Mouse (Mus musculus) right cerebral cortex, postnatal 36 days (tissue): ENCODE measurements around the gene Fbxo34.
A peak's percentile ranks its signal among the peaks of the same experiment; 100 is the strongest.
"Not testable (repeated sequence)": the region's sequence is repeated elsewhere in the genome, so short reads cannot be mapped to it uniquely, and the experiment has no call there.

Source experiments
- DNase-seq, 2 experiments: peaks; one replicate each; pipeline ENCODE4 v3.0.0; 2022; ENCODE audit warnings: low spot score in 2 of 2, mixed read lengths in 1 of 2

The Fbxo34 gene

GRCm38 (mm10) chr14:47450121-47450520 lies at the start of gene Fbxo34:
TSS of gene Fbxo34 (plus strand) at chr14:47450421.
- not testable (repeated sequence) for DNase-seq

- no peak for DNase-seq
These were observed 47.5 kb upstream of the Fbxo34 start for GRCm38 (mm10) chr14:47402735-47403134.

GRCm38 (mm10) chr14:47406000-47406399 lies 44.2 kb upstream of the Fbxo34 start:
- no peak for DNase-seq

- no peak for DNase-seq
These were observed 32.9 kb upstream of the Fbxo34 start for GRCm38 (mm10) chr14:47417346-47417745.

- DNase-seq: peak; percentile 82 to 88
These were observed 32.2 kb upstream of the Fbxo34 start, which contains the start of gene Dlgap5 for GRCm38 (mm10) chr14:47417775-47418665. TSS of gene Dlgap5 (minus strand) at chr14:47418407.

- no peak for DNase-seq
These were observed 31.6 kb upstream of the Fbxo34 start for GRCm38 (mm10) chr14:47418666-47418991.

GRCm38 (mm10) chr14:47419034-47419625 lies 31.1 kb upstream of the Fbxo34 start:
- no peak for DNase-seq

- DNase-seq: no peak
These were observed 30.4 kb upstream of the Fbxo34 start for GRCm38 (mm10) chr14:47419723-47420276.

- DNase-seq: no peak
These were observed 28.6 kb upstream of the Fbxo34 start for GRCm38 (mm10) chr14:47421606-47422005.

- no peak for DNase-seq
These were observed 27.8 kb upstream of the Fbxo34 start for GRCm38 (mm10) chr14:47422466-47422865.

GRCm38 (mm10) chr14:47432987-47433386 lies 17.2 kb upstream of the Fbxo34 start:
- DNase-seq: no peak

- DNase-seq: no peak
These were observed 11.3 kb upstream of the Fbxo34 start for GRCm38 (mm10) chr14:47438947-47439346.

GRCm38 (mm10) chr14:47444907-47445306 lies 5.3 kb upstream of the Fbxo34 start:
- no peak for DNase-seq

GRCm38 (mm10) chr14:47445331-47446095 lies 4.7 kb upstream of the Fbxo34 start:
- DNase-seq: no peak

- no peak for DNase-seq
These were observed 9.3 kb downstream of the Fbxo34 start for GRCm38 (mm10) chr14:47459556-47459955.

GRCm38 (mm10) chr14:47461997-47462396 lies 11.8 kb downstream of the Fbxo34 start:
- no peak for DNase-seq

GRCm38 (mm10) chr14:47462453-47462852 lies 12.2 kb downstream of the Fbxo34 start:
- DNase-seq: no peak

- no peak for DNase-seq
These were observed 12.7 kb downstream of the Fbxo34 start for GRCm38 (mm10) chr14:47462877-47463460.

- peak in 1 of 2 experiments; percentile 47 for DNase-seq
These were observed 14.2 kb downstream of the Fbxo34 start for GRCm38 (mm10) chr14:47464426-47464825.

GRCm38 (mm10) chr14:47465468-47466175 lies 15.4 kb downstream of the Fbxo34 start:
- DNase-seq: no peak

- peak; percentile 94 for DNase-seq
These were observed 22.1 kb downstream of the Fbxo34 start for GRCm38 (mm10) chr14:47472359-47472742.
